Mouse (Mus musculus): ENCODE measurements around the gene Prss43. TPM values are rescaled to one million over a fixed set of nuclear protein-coding genes. Genes with fewer than 3 reads are reported as not detected.

Gene Prss43
- not detected in 2 replicates for polyA plus RNA-seq (2016; fragmentation: Nextera tagmentation; extraction: Ambion mirVana)

GRCm38 (mm10) chr9:110826390-110826789 is at the start of gene Prss43:
Gene Prss43 (plus strand): TSS chr9:110826690.
- Histone ChIP-seq H3K9ac (no peak within 1 kb of the TSS), H3K27me3 (replicated peaks) (peaks cover 22% of the 10 kb centered on the region), H3K9me3 (replicated peaks) (no peaks in the 10 kb centered on the region), H3K27ac (ENCODE audit: poor library complexity, severe bottlenecking) (no peak within 1 kb of the TSS), H3K4me1 (replicated peaks) (no peaks in the 10 kb centered on the region), H3K36me3 (no peaks in the 10 kb centered on the region), H3K4me2 (no peak within 1 kb of the TSS), H3K4me3 (no peak within 1 kb of the TSS)
- no peak for ATAC-seq (ENCODE audit: insufficient number of reproducible peaks, low FRiP score)
- 73% methylated on average over 3 of the region's 3 CpGs for WGBS

- H3K4me2 ChIP-seq, result no peak overlapping the region
- peaks cover 35% of the 10 kb centered on the region for H3K4me1 ChIP-seq (replicated peaks)
- no peak overlapping the region for H3K27ac ChIP-seq (ENCODE audit: poor library complexity, severe bottlenecking)
- no peaks in the 10 kb centered on the region for H3K36me3 ChIP-seq
- H3K4me3 ChIP-seq, result no peak overlapping the region
- no peak for ATAC-seq (ENCODE audit: insufficient number of reproducible peaks, low FRiP score)
- H3K9me3 ChIP-seq (replicated peaks), result no peaks in the 10 kb centered on the region
- H3K9ac ChIP-seq, result no peak overlapping the region
- WGBS, result 81% methylated on average over 1 of the region's 1 CpGs
- H3K27me3 ChIP-seq (replicated peaks), result no peaks in the 10 kb centered on the region
Observed at GRCm38 (mm10) chr9:110778100-110778499, 48.4 kb upstream of the Prss43 start.

- WGBS, result 73% methylated on average over 7 of the region's 7 CpGs
- H3K4me1 ChIP-seq (replicated peaks), result peaks cover 35% of the 10 kb centered on the region
- no peaks in the 10 kb centered on the region for H3K36me3 ChIP-seq
- no peak overlapping the region for H3K4me3 ChIP-seq
- H3K27me3 ChIP-seq (replicated peaks), result no peaks in the 10 kb centered on the region
- H3K27ac ChIP-seq (ENCODE audit: poor library complexity, severe bottlenecking), result no peak overlapping the region
- H3K9ac ChIP-seq, result no peak overlapping the region
- no peaks in the 10 kb centered on the region for H3K9me3 ChIP-seq (replicated peaks)
- H3K4me2 ChIP-seq, result no peak overlapping the region
- ATAC-seq (ENCODE audit: insufficient number of reproducible peaks, low FRiP score), result no peak
Observed at GRCm38 (mm10) chr9:110778559-110778958, 47.9 kb upstream of the Prss43 start.

- no peak for ATAC-seq (ENCODE audit: insufficient number of reproducible peaks, low FRiP score)
- H3K36me3 ChIP-seq, result no peaks in the 10 kb centered on the region
- H3K27ac ChIP-seq (ENCODE audit: poor library complexity, severe bottlenecking), result no peak overlapping the region
- H3K9ac ChIP-seq, result no peak overlapping the region
- WGBS, result 58% methylated on average over 5 of the region's 5 CpGs
- no peak overlapping the region for H3K4me2 ChIP-seq
- no peaks in the 10 kb centered on the region for H3K27me3 ChIP-seq (replicated peaks)
- H3K4me1 ChIP-seq (replicated peaks), result peaks cover 34% of the 10 kb centered on the region
- H3K9me3 ChIP-seq (replicated peaks), result no peaks in the 10 kb centered on the region
- no peak overlapping the region for H3K4me3 ChIP-seq
Observed at GRCm38 (mm10) chr9:110779242-110779913, 47.1 kb upstream of the Prss43 start.

DNA sequence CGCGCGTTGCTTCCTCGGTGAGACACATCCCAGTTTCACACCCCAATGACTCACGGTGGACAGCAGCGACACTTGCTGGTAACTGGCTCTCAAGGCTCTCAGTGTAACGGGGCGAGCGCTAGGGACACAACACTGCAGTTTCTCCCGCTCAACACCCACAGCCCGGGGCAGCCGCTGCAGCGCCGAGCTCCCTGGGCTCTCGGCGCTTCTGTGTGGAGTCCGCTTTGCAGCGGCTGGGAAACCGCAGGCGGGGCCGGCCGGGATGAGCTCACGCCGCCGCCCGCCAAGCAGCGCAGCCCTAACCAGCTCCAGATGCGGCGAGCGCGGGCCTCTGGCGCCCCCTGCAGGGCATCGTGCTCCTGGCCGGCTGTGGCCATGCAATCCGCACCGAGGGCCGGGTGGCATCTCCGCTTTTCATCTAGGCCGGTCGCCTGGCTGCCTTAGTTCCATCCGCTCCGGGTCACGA is 45.2 kb upstream of the Prss43 start:
- WGBS, result under 1% methylated on average over 43 of the region's 43 CpGs
- ATAC-seq (ENCODE audit: insufficient number of reproducible peaks, low FRiP score), result peak; percentile 88

DNA sequence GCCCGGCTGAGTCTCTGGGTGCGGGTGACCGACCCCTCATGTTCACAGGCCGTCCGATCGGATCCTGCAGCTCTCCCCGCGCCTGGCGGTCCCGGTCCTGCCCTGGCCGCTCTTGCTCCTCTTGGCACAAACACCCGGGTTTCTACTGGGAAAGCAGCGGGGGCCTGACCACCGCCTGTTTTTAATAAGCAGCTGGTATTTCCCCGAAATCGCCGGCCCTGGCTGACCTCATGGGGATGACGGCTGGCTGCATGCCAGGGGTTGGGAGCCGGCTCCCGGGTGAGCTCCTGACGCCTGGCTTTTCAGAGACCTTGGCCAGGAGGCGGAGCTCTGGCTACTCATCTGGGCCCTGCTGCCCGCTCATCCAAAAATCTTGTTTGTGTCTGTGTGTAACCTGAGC is 44.8 kb upstream of the Prss43 start:
- 1% methylated on average over 23 of the region's 23 CpGs for WGBS
- peak overlapping the region; percentile 46; the same call in 1 of the 2 replicates for H3K27ac ChIP-seq (ENCODE audit: poor library complexity, severe bottlenecking)
- peak; percentile 71 for ATAC-seq (ENCODE audit: insufficient number of reproducible peaks, low FRiP score)
- no peaks in the 10 kb centered on the region for H3K36me3 ChIP-seq
- H3K27me3 ChIP-seq (replicated peaks), result no peaks in the 10 kb centered on the region
- H3K9me3 ChIP-seq (replicated peaks), result no peaks in the 10 kb centered on the region
- H3K9ac ChIP-seq, result peak overlapping the region; percentile 66
- H3K4me1 ChIP-seq (replicated peaks), result peaks cover 18% of the 10 kb centered on the region
- peak overlapping the region; percentile 75 for H3K4me2 ChIP-seq
- H3K4me3 ChIP-seq, result peak overlapping the region; percentile 52

More for the DNA sequence above, 45.2 kb upstream of the Prss43 start:
- Histone ChIP-seq H3K9ac (peak overlapping the region; percentile 66), H3K4me2 (peak overlapping the region; percentile 75), H3K36me3 (no peaks in the 10 kb centered on the region), H3K27ac (ENCODE audit: poor library complexity, severe bottlenecking) (peak overlapping the region; percentile 46; the same call in 1 of the 2 replicates), H3K27me3 (replicated peaks) (no peaks in the 10 kb centered on the region), H3K9me3 (replicated peaks) (no peaks in the 10 kb centered on the region), H3K4me3 (peak overlapping the region; percentile 52), H3K4me1 (replicated peaks) (peaks cover 18% of the 10 kb centered on the region)

DNA sequence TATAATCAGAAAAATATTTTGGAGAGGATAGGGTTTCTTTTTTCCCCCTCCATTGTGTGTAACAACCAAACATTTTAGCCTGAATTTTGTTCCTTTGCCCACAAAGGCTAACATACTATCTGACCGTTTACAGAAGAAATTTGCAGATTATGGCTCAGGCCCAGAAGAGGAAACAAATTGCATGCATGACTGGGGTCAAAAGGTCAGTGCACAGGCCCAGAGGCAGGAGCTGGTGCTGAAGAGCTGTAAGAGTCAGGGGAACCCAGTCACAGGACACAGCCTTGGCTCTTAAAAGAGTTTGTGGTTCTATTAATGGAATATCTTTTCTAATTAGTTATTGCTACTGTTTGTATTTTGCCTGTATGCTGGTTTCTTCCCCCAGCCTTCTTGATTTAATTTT is 42.9 kb upstream of the Prss43 start:
- WGBS, result 25% methylated on average over 1 of the region's 1 CpGs

GRCm38 (mm10) chr9:110788169-110788568 is 38.3 kb upstream of the Prss43 start:
- WGBS, result 86% methylated on average over 3 of the region's 3 CpGs
- Histone ChIP-seq H3K27ac (ENCODE audit: poor library complexity, severe bottlenecking) (no peak overlapping the region), H3K4me3 (no peak overlapping the region), H3K4me2 (no peak overlapping the region), H3K36me3 (no peaks in the 10 kb centered on the region), H3K27me3 (replicated peaks) (no peaks in the 10 kb centered on the region), H3K9ac (no peak overlapping the region), H3K9me3 (replicated peaks) (peaks cover 5% of the 10 kb centered on the region), H3K4me1 (replicated peaks) (no peaks in the 10 kb centered on the region)
- no peak for ATAC-seq (ENCODE audit: insufficient number of reproducible peaks, low FRiP score)

More for the DNA sequence above, 42.9 kb upstream of the Prss43 start:
- Histone ChIP-seq H3K4me3 (no peak overlapping the region), H3K9me3 (replicated peaks) (peaks cover 5% of the 10 kb centered on the region), H3K27ac (ENCODE audit: poor library complexity, severe bottlenecking) (no peak overlapping the region), H3K27me3 (replicated peaks) (no peaks in the 10 kb centered on the region), H3K4me2 (no peak overlapping the region), H3K9ac (no peak overlapping the region), H3K4me1 (replicated peaks) (peaks cover 14% of the 10 kb centered on the region), H3K36me3 (no peaks in the 10 kb centered on the region)
- no peak for ATAC-seq (ENCODE audit: insufficient number of reproducible peaks, low FRiP score)

- H3K4me3 ChIP-seq, result no peak overlapping the region
- no peaks in the 10 kb centered on the region for H3K36me3 ChIP-seq
- no peak for ATAC-seq (ENCODE audit: insufficient number of reproducible peaks, low FRiP score)
- no peak overlapping the region for H3K27ac ChIP-seq (ENCODE audit: poor library complexity, severe bottlenecking)
- no peaks in the 10 kb centered on the region for H3K4me1 ChIP-seq (replicated peaks)
- H3K4me2 ChIP-seq, result no peak overlapping the region
- 64% methylated on average over 4 of the region's 4 CpGs for WGBS
- peaks cover 5% of the 10 kb centered on the region for H3K9me3 ChIP-seq (replicated peaks)
- no peaks in the 10 kb centered on the region for H3K27me3 ChIP-seq (replicated peaks)
- no peak overlapping the region for H3K9ac ChIP-seq
Observed at GRCm38 (mm10) chr9:110790462-110790861, 36.0 kb upstream of the Prss43 start.

GRCm38 (mm10) chr9:110797013-110797412 is 29.5 kb upstream of the Prss43 start:
- no peak overlapping the region for H3K4me3 ChIP-seq

DNA sequence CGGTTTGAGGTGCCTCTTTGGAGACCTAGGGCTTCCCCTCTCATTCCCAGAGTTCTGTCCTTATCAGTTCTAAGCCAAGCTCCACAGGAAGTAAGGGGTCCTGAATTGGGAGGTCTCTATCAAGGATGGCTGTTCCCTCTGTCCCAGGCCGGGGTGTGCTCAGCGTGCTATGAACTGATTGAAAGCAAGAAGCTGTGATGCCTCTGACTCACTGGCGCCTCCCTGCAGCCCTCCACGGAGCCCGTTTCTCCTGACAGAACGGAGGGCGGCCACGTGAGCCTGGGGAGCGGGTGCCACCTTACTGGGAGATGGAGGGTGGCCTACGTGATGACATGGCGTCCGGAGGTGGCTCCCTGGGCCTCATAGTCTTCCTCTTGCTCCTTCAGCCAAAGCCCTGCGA is 28.6 kb upstream of the Prss43 start, which contains the start of gene Prss42:
Gene Prss42, plus strand, starts transcription at position 301 of the 400 bp plus-strand sequence.
- H3K4me3 ChIP-seq, result no peak within 1 kb of the TSS
- H3K27me3 ChIP-seq (replicated peaks), result no peaks in the 10 kb centered on the region
- no peaks in the 10 kb centered on the region for H3K9me3 ChIP-seq (replicated peaks)
- no peak within 1 kb of the TSS for H3K9ac ChIP-seq
- H3K27ac ChIP-seq (ENCODE audit: poor library complexity, severe bottlenecking), result no peak within 1 kb of the TSS
- 85% methylated on average over 14 of the region's 14 CpGs for WGBS
- H3K36me3 ChIP-seq, result no peaks in the 10 kb centered on the region
- no peak within 1 kb of the TSS for H3K4me2 ChIP-seq
- H3K4me1 ChIP-seq (replicated peaks), result no peaks in the 10 kb centered on the region; the same call in 1 of the 2 replicates
- ATAC-seq (ENCODE audit: insufficient number of reproducible peaks, low FRiP score), result no peak

More at GRCm38 (mm10) chr9:110797013-110797412, 29.5 kb upstream of the Prss43 start:
- Histone ChIP-seq H3K4me1 (replicated peaks) (no peaks in the 10 kb centered on the region), H3K36me3 (no peaks in the 10 kb centered on the region), H3K27me3 (replicated peaks) (no peaks in the 10 kb centered on the region), H3K9me3 (replicated peaks) (no peaks in the 10 kb centered on the region), H3K9ac (no peak overlapping the region), H3K27ac (ENCODE audit: poor library complexity, severe bottlenecking) (no peak overlapping the region), H3K4me2 (no peak overlapping the region)
- ATAC-seq (ENCODE audit: insufficient number of reproducible peaks, low FRiP score), result no peak
- WGBS, result 79% methylated on average over 10 of the region's 10 CpGs

All from heart, embryonic 12.5 days (tissue).